Mouse (Mus musculus) T-cell, adult 2 months (primary cell): ENCODE measurements at regions not wholly inside any gene's neighbourhood (a gene's known extent, or its start where the extent isn't known, plus 50 kb on each side); places are given as distances from the start of the nearest gene placed in this dataset.

Source experiments
- DNase-seq: peaks from one replicate; pipeline ENCODE4 v3.0.0; 2022; ENCODE audit warnings: low spot score

- no peak for DNase-seq
Observed at GRCm38 (mm10) chr13:28754207-28754606, 199.3 kb downstream of the Sox4 start.

GRCm38 (mm10) chr13:28750949-28751692, 202.4 kb downstream of the Sox4 start:
- DNase-seq: no peak

- DNase-seq: no peak
Observed at GRCm38 (mm10) chr13:28740158-28740670, 213.3 kb downstream of the Sox4 start.

GRCm38 (mm10) chr13:28738160-28739100, 215.1 kb downstream of the Sox4 start:
- DNase-seq: no peak

GRCm38 (mm10) chr13:28732475-28732874, 221.0 kb downstream of the Sox4 start:
- no peak for DNase-seq

- no peak for DNase-seq
Observed at GRCm38 (mm10) chr13:28732036-28732435, 221.5 kb downstream of the Sox4 start.

GRCm38 (mm10) chr13:28730059-28730580, 223.4 kb downstream of the Sox4 start:
- DNase-seq: no peak

- DNase-seq: no peak
Observed at GRCm38 (mm10) chr13:28728768-28729167, 224.7 kb downstream of the Sox4 start.

GRCm38 (mm10) chr13:28724300-28724699, 229.2 kb downstream of the Sox4 start:
- peak; percentile 46 for DNase-seq

GRCm38 (mm10) chr13:28722074-28722473, 231.4 kb downstream of the Sox4 start:
- DNase-seq: no peak

GRCm38 (mm10) chr13:28721548-28721981, 231.9 kb downstream of the Sox4 start:
- DNase-seq: no peak

GRCm38 (mm10) chr13:28720639-28721239, 232.8 kb downstream of the Sox4 start:
- no peak for DNase-seq

GRCm38 (mm10) chr13:28720169-28720568, 233.3 kb downstream of the Sox4 start:
- peak; percentile 49 for DNase-seq

- DNase-seq: no peak
Observed at GRCm38 (mm10) chr13:28718868-28719265, 234.6 kb downstream of the Sox4 start.

- DNase-seq: no peak
Observed at GRCm38 (mm10) chr13:28718169-28718867, 235.2 kb downstream of the Sox4 start.

- no peak for DNase-seq
Observed at GRCm38 (mm10) chr13:28717404-28717803, 236.1 kb downstream of the Sox4 start.

- no peak for DNase-seq
Observed at GRCm38 (mm10) chr13:28709966-28710365, 243.5 kb downstream of the Sox4 start.

GRCm38 (mm10) chr13:28701309-28701708, 252.2 kb downstream of the Sox4 start:
- DNase-seq: no peak

- no peak for DNase-seq
Observed at GRCm38 (mm10) chr13:28700081-28700480, 253.4 kb downstream of the Sox4 start.

- no peak for DNase-seq
Observed at GRCm38 (mm10) chr13:28699490-28700032, 254.0 kb downstream of the Sox4 start.
